Mouse (Mus musculus): Measurements from ENCODE around the gene Rpl31.

DNA sequence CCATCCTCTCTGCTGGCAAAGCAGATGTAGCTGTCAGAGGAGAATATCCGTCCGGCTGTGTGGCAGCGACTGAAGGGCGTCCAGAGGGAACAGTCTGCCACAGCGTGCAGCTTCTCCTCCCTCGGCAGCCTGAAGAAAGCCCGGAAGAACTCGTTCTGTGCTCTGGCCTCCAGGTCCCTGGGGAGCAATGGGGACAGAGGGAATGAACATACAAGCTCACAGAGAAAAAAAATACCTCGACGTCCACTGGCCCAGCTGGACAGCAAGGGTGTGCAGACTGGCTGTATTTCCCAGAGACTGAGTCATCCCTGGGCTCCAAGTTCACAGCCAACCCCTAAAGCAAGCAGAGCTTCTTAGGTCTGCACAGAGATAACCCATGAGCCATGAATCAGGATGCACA lies 26.5 kb downstream of the Rpl31 start:
- TF ChIP-seq EP300 (optimal IDR thresholded peaks at IDR 0.05) (no peak), CTCF (IDR thresholded peaks at IDR 0.05; ENCODE audit: low read depth) (no peak)
